Mouse (Mus musculus) embryonic facial prominence, embryonic 14.5 days (tissue): ENCODE measurements at regions not wholly inside any gene's neighbourhood (a gene's known extent, or its start where the extent isn't known, plus 50 kb on each side); places are given as distances from the start of the nearest gene placed in this dataset.

Source experiments
- ATAC-seq: fragments of 200-750 bp; cut with Nextera tagmentation; 2 replicates; pipeline ENCODE4 v1.8.0; 2017; ENCODE audit warnings: low read depth, moderate number of reproducible peaks, moderate TSS enrichment
- DNase-seq: peaks from one replicate; pipeline ENCODE4 v3.0.0-alpha.2; 2015; ENCODE audit warnings: low spot score
- H3K27ac ChIP-seq: fragments of 300-500 bp; sonication (generic); replicated peaks from 2 replicates; pipeline ENCODE4 v1.5.1; 2014; ENCODE audit warnings: low read depth, mild to moderate bottlenecking, low read length, moderate library complexity
- H3K27me3 ChIP-seq: fragments of 300-500 bp; sonication (generic); replicated peaks from 2 replicates; pipeline ENCODE4 v1.6.1; 2014; ENCODE audit warnings: low read length; ENCODE audit not compliant: control insufficient read depth, insufficient read depth
- H3K36me3 ChIP-seq: fragments of 300-500 bp; sonication (generic); 2 replicates; pipeline ENCODE4 v1.6.1; 2014; ENCODE audit warnings: low read length, mixed read lengths; ENCODE audit not compliant: control insufficient read depth, insufficient read depth
- H3K4me1 ChIP-seq: fragments of 300-500 bp; sonication (generic); 2 replicates; pipeline ENCODE4 v1.6.1; 2014; ENCODE audit warnings: antibody characterized with exemption, low read length; ENCODE audit not compliant: control insufficient read depth, insufficient read depth
- H3K4me2 ChIP-seq: fragments of 300-500 bp; sonication (generic); 2 replicates; pipeline ENCODE4 v1.6.1; 2014; ENCODE audit warnings: low read depth, mild to moderate bottlenecking, low read length, moderate library complexity, mixed read lengths
- H3K4me3 ChIP-seq: fragments of 300-500 bp; sonication (generic); 2 replicates; pipeline ENCODE4 v1.5.1; 2014; ENCODE audit warnings: low read depth, mild to moderate bottlenecking, low read length
- H3K9ac ChIP-seq: fragments of 300-500 bp; sonication (generic); 2 replicates; pipeline ENCODE4 v1.6.1; 2014; ENCODE audit warnings: low read depth, mild to moderate bottlenecking, low read length, moderate library complexity, mixed read lengths
- H3K9me3 ChIP-seq: fragments of 300-500 bp; sonication (generic); 2 replicates; pipeline ENCODE4 v1.6.1; 2016; ENCODE audit warnings: low read length; ENCODE audit not compliant: control insufficient read depth
- WGBS: fragments of 180-500 bp; shearing (Covaris S2); extraction: QIAGEN DNeasy Blood & Tissue Kit; methylation state at CpG from one replicate; pipeline ENCODE4 v1.1.7; 2014; 5-methylcytosine and 5-hydroxymethylcytosine counted together

DNA sequence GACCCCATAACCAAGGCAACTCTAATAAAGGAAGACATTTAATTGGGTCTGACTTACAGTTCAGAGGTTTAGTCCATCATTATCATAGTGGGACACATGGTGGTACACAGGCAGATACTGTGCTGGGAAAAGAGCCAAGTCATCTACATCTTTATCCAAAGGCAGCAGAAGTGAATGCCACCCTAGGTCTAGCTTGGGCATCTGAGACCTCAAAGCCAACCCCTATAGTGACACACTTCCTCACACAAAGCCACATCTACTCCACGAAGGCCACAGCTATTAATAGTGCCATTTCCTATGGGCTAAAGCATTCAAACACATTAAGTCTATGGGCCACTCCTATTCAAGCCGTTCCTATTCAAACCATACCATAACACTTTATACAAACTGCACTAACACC, 483.8 kb downstream of the Bnc2 start:
- no peak overlapping the region for H3K27ac ChIP-seq
- DNase-seq: no peak
- no peaks in the 10 kb centered on the region for H3K36me3 ChIP-seq
- H3K4me3 ChIP-seq: no peak overlapping the region
- no peaks in the 10 kb centered on the region for H3K9me3 ChIP-seq
- WGBS: 86% methylated on average over 2 of the region's 2 CpGs
- no peaks in the 10 kb centered on the region for H3K27me3 ChIP-seq
- no peak overlapping the region for H3K9ac ChIP-seq
- ATAC-seq: no peak
- H3K4me2 ChIP-seq: no peak overlapping the region
- H3K4me1 ChIP-seq: no peaks in the 10 kb centered on the region

DNA sequence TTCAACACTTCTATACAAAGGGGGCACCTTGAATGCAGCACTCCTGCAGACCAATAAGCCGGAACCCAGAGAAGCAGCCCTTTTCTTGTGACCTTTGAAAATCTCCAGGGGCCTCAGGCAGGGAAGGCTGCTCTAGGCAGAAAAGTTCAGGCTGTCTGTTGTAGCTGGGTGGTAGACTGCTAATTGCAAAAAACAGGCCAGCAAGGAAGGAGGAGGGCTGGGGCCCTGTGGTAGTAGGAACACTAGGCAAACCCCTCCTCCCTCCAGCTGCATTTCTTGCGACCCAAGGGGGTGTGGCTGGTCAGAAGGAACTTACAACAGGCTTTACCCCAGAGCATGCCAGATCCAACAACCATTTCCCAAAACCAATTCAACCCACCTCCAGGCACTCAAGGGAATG, 482.8 kb downstream of the Bnc2 start:
- Histone ChIP-seq H3K27me3 (no peaks in the 10 kb centered on the region), H3K4me2 (no peak overlapping the region), H3K9ac (no peak overlapping the region), H3K4me3 (no peak overlapping the region), H3K27ac (no peak overlapping the region), H3K9me3 (no peaks in the 10 kb centered on the region), H3K36me3 (no peaks in the 10 kb centered on the region), H3K4me1 (no peaks in the 10 kb centered on the region)
- 71% methylated on average over 2 of the region's 2 CpGs for WGBS
- no peak for ATAC-seq
- DNase-seq: no peak

DNA sequence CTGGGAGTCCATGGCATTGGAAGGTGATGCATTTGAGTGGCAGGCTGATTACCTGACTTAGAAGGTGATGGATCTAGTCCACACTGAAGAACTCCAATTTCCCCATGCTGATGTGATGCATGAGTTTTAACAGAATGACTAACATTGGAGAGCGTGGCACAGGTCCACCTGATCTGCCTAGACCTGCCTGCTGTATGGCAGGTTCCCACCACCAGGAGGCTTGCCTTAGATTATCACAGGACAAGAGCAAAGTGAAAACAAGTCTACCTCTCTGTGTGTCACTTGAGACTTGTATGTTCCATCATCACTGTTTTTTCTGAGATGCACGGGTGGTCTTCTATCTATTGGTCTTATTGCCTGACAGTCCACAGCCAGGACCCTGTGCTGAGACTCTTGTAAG, 478.3 kb downstream of the Bnc2 start:
- H3K4me1 ChIP-seq: no peaks in the 10 kb centered on the region; the same call in 1 of the 2 replicates
- H3K36me3 ChIP-seq: no peaks in the 10 kb centered on the region
- 89% methylated on average over 2 of the region's 2 CpGs for WGBS
- no peak overlapping the region for H3K9ac ChIP-seq
- H3K27ac ChIP-seq: no peak overlapping the region
- H3K9me3 ChIP-seq: no peaks in the 10 kb centered on the region
- DNase-seq (no peak), ATAC-seq (no peak)
- no peak overlapping the region for H3K4me2 ChIP-seq
- no peaks in the 10 kb centered on the region for H3K27me3 ChIP-seq
- no peak overlapping the region for H3K4me3 ChIP-seq

DNA sequence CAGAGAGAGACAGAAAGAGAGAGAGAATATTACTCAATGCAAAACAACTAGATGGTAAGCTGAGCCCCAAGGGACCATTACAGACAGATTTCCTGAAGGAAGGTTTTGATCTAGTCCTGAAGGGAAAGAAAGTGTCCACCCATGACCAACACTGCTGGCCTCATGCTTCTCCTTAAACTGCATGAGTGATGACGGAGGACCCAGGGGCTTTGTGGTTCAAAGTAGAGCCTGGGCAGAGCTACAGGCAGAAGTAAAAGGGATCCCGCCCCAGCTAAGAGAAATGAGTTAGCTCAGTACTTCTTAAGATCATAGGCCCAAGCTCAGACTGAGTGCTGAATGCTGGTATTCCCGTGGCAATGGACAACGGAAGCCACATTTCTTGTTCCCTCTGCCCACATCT, 476.9 kb downstream of the Bnc2 start:
- DNase-seq (no peak), ATAC-seq (no peak)
- H3K9ac ChIP-seq: no peak overlapping the region
- H3K36me3 ChIP-seq: no peaks in the 10 kb centered on the region
- H3K9me3 ChIP-seq: no peaks in the 10 kb centered on the region
- no peaks in the 10 kb centered on the region; the same call in 1 of the 2 replicates for H3K4me1 ChIP-seq
- H3K4me2 ChIP-seq: no peak overlapping the region
- H3K27ac ChIP-seq: no peak overlapping the region
- H3K4me3 ChIP-seq: no peak overlapping the region
- 83% methylated on average over 4 of the region's 4 CpGs for WGBS
- no peaks in the 10 kb centered on the region for H3K27me3 ChIP-seq

DNA sequence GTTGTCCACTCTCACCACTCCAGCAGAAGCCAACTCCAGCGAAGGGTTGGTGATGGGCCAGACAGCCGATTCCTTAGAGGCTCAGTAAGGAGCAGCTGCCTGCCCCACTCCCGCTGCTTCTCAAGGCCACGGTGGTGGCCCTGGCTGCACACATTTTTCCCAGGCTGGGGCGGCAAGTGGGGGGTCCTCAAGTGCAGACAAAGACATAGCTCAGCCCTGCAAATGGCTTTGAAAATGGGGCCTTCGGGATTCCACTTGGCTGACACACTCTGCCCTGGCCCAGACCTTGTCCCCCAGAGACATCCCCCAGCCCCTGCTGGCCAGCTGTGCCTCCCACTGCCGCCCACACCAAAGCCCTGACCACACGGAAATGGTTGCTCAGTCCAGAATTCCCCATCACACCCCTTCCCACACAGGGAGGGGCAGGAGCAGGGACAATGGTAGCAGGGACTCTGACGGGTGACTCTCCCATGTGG, 475.9 kb downstream of the Bnc2 start:
- Histone ChIP-seq H3K27ac (no peak overlapping the region), H3K9me3 (no peaks in the 10 kb centered on the region), H3K9ac (no peak overlapping the region), H3K4me3 (no peak overlapping the region), H3K4me2 (no peak overlapping the region), H3K4me1 (peaks cover 8% of the 10 kb centered on the region; the same call in 1 of the 2 replicates), H3K27me3 (no peaks in the 10 kb centered on the region), H3K36me3 (no peaks in the 10 kb centered on the region)
- ATAC-seq: peak; percentile 51; the same call in 1 of the 2 replicates
- DNase-seq: peak; percentile 23
- 44% methylated on average over 9 of the region's 9 CpGs for WGBS

DNA sequence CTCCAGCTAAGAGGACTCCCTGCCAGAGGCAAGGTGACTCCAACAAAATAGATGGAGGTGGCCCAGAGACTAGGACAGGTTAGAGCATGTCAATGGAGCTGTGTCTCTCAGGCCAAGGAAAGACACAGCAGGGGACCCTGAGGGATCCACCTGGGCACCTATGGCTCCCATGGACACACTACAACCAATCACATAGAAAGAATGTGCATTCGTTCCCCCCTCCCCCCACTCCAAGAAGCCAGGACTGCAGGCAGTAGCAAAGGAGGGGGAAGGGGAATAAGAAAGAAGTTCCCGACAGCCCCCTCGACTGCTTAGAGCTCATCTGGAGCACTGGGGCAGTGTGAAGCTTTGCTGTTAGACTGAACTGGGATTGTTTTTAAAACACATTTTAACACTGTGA, 474.1 kb downstream of the Bnc2 start:
- H3K9ac ChIP-seq: no peak overlapping the region
- no peak overlapping the region for H3K4me3 ChIP-seq
- no peak overlapping the region for H3K4me2 ChIP-seq
- H3K27me3 ChIP-seq: no peaks in the 10 kb centered on the region
- DNase-seq (no peak), ATAC-seq (no peak)
- H3K9me3 ChIP-seq: no peaks in the 10 kb centered on the region
- H3K27ac ChIP-seq: no peak overlapping the region
- WGBS: 46% methylated on average over 3 of the region's 3 CpGs
- H3K36me3 ChIP-seq: no peaks in the 10 kb centered on the region
- H3K4me1 ChIP-seq: peaks cover 8% of the 10 kb centered on the region; the same call in 1 of the 2 replicates

DNA sequence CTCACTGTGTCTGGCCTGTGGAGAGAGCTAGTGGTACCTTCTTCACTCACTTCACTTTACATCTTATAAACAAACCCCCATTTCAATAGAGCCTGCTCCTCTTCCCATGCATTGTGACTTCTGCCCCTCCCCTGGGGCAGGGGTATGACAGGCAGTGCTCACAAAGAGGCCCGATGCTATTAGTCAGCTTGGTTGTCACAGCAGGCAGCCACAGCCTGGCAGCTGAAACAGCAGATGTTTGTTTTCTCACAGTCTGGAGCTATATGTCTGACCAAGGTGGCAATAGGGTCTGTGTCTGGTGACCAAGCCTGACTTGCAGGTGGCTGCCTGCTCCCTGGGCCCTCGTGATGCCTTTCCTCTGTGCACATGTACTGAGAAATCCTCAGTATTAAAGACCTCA, 472.8 kb downstream of the Bnc2 start:
- WGBS: 22% methylated on average over 2 of the region's 2 CpGs
- H3K9ac ChIP-seq: no peak overlapping the region
- ATAC-seq: peak; percentile 31; the same call in 1 of the 2 replicates
- peaks cover 8% of the 10 kb centered on the region; the same call in 1 of the 2 replicates for H3K4me1 ChIP-seq
- H3K27me3 ChIP-seq: no peaks in the 10 kb centered on the region
- H3K4me3 ChIP-seq: no peak overlapping the region
- no peaks in the 10 kb centered on the region for H3K9me3 ChIP-seq
- H3K36me3 ChIP-seq: no peaks in the 10 kb centered on the region
- no peak overlapping the region for H3K27ac ChIP-seq
- H3K4me2 ChIP-seq: no peak overlapping the region
- peak; percentile 41 for DNase-seq

DNA sequence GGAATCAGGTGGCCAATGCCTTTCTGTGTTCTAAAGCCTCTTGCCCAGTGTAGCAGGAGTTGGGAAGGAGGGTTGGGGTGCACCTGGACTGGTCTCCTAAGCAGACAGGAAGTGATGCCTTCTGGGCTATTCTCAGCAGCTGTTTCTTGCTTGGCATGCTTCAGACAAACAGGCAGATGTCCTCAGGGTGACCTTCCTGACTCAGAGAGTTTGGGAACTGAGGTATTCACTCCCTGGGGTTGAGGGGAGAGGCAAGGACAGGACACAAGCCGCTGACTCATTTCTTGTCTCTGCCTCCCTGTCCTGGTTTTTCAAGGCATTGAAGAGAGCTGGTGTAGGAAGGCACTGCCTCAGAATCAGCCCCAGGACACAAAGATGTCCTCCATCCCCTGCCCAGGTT, 471.4 kb downstream of the Bnc2 start:
- Histone ChIP-seq H3K4me1 (peaks cover 8% of the 10 kb centered on the region; the same call in 1 of the 2 replicates), H3K4me2 (no peak overlapping the region), H3K27ac (no peak overlapping the region), H3K27me3 (no peaks in the 10 kb centered on the region), H3K9me3 (no peaks in the 10 kb centered on the region), H3K36me3 (no peaks in the 10 kb centered on the region), H3K4me3 (no peak overlapping the region), H3K9ac (no peak overlapping the region)
- 38% methylated on average over 1 of the region's 1 CpGs for WGBS
- ATAC-seq (no peak), DNase-seq (peak; percentile 36)

DNA sequence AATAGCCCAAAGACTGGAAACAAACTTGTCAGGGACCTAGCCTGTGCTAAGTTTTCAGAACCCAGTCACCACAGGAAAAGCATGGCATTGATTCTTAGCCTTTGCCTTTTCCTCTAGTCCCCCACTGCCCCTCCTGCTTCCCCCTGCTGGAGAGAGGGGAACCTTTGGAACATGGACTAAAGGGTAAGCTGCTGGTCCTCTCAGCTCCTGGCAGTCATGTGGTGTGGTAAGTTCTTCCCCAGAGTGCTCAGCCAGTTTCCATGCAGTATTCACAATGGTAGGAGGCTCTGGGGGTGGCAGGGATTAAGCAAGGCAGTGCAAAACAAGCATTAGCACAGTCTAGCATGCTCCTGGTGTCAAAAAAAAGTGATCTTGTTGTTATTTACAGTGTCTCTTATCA, 470.3 kb downstream of the Bnc2 start:
- ATAC-seq (no peak), DNase-seq (no peak)
- H3K27me3 ChIP-seq: no peaks in the 10 kb centered on the region
- no peak overlapping the region for H3K4me3 ChIP-seq
- no peaks in the 10 kb centered on the region for H3K9me3 ChIP-seq
- H3K4me1 ChIP-seq: 0 out of 2 replicates have a peak, but pooled peaks cover 8% of the 10 kb centered on the region
- H3K9ac ChIP-seq: no peak overlapping the region
- H3K27ac ChIP-seq: no peak overlapping the region
- no peak overlapping the region for H3K4me2 ChIP-seq
- H3K36me3 ChIP-seq: no peaks in the 10 kb centered on the region
